Mouse (Mus musculus): ENCODE results near the gene Setd1b. TPM values are rescaled to one million over a fixed set of nuclear protein-coding genes. Genes with fewer than 3 reads are reported as not detected.

Gene Setd1b
- polyA plus RNA-seq, 1 experiment from 2014 or later = 5.4 TPM

GRCm38 (mm10) chr5:123159866-123160265 lies 17.9 kb downstream of the Setd1b start:
- no peaks in the 10 kb centered on the region for H3K27me3 ChIP-seq (replicated peaks; ENCODE audit: control insufficient read depth, insufficient read depth, low read length)
- no peak overlapping the region for H3K9ac ChIP-seq (ENCODE audit: low read depth, low read length)
- no peak overlapping the region for H3K4me2 ChIP-seq (replicated peaks; ENCODE audit: low read depth)
- TF ChIP-seq CTCF (IDR thresholded peaks at IDR 0.05; ENCODE audit: low read depth) = no peak
- no peak overlapping the region for H3K27ac ChIP-seq (ENCODE audit: low read depth, low read length)
- WGBS = 92% methylated on average over 12 of the region's 15 CpGs
- no peaks in the 10 kb centered on the region for H3K4me1 ChIP-seq (replicated peaks; ENCODE audit: control insufficient read depth, insufficient read depth, low read length)
- H3K9me3 ChIP-seq (ENCODE audit: control insufficient read depth) = no peaks in the 10 kb centered on the region
- ATAC-seq = no peak
- H3K4me3 ChIP-seq (ENCODE audit: low read depth, low read length) = no peak overlapping the region
- H3K36me3 ChIP-seq (ENCODE audit: control insufficient read depth, insufficient read depth) = peaks cover 82% of the 10 kb centered on the region

DNA sequence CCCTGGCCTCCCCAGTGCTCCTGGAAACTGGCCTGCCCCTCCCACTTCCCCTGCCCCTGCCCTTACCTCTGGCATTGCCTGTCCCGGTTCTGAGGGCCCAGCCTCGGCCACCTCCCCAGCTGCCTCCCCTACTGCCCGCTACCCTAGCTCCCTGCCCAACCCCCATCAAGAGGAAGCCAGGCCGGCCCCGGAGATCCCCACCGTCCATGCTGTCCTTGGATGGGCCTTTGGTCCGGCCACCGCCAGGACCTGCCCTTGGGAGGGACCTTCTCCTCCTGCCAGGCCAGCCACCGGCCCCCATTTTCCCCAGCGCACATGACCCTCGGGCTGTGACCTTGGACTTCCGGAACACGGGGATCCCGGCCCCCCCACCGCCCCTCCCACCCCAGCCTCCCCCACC lies 18.3 kb downstream of the Setd1b start:
- WGBS = 88% methylated on average over 15 of the region's 15 CpGs
- ATAC-seq = no peak

GRCm38 (mm10) chr5:123162942-123163341 lies 20.9 kb downstream of the Setd1b start:
- Histone ChIP-seq H3K27ac (ENCODE audit: low read depth, low read length) (no peak overlapping the region), H3K9ac (ENCODE audit: low read depth, low read length) (no peak overlapping the region), H3K9me3 (ENCODE audit: control insufficient read depth) (no peaks in the 10 kb centered on the region), H3K4me3 (ENCODE audit: low read depth, low read length) (no peak overlapping the region), H3K36me3 (ENCODE audit: control insufficient read depth, insufficient read depth) (peaks cover 82% of the 10 kb centered on the region), H3K4me2 (replicated peaks; ENCODE audit: low read depth) (no peak overlapping the region), H3K27me3 (replicated peaks; ENCODE audit: control insufficient read depth, insufficient read depth, low read length) (no peaks in the 10 kb centered on the region), H3K4me1 (replicated peaks; ENCODE audit: control insufficient read depth, insufficient read depth, low read length) (no peaks in the 10 kb centered on the region)
- WGBS = 83% methylated on average over 9 of the region's 9 CpGs
- TF ChIP-seq CTCF (IDR thresholded peaks at IDR 0.05; ENCODE audit: low read depth) = no peak
- ATAC-seq = peak; percentile 20; the same call in 1 of the 2 replicates

More for the DNA sequence above, 18.3 kb downstream of the Setd1b start:
- no peak overlapping the region for H3K4me3 ChIP-seq (ENCODE audit: low read depth, low read length)
- no peaks in the 10 kb centered on the region for H3K27me3 ChIP-seq (replicated peaks; ENCODE audit: control insufficient read depth, insufficient read depth, low read length)
- H3K4me1 ChIP-seq (replicated peaks; ENCODE audit: control insufficient read depth, insufficient read depth, low read length) = no peaks in the 10 kb centered on the region
- TF ChIP-seq CTCF (IDR thresholded peaks at IDR 0.05; ENCODE audit: low read depth) = no peak
- no peak overlapping the region for H3K4me2 ChIP-seq (replicated peaks; ENCODE audit: low read depth)
- peaks cover 82% of the 10 kb centered on the region for H3K36me3 ChIP-seq (ENCODE audit: control insufficient read depth, insufficient read depth)
- no peak overlapping the region for H3K9ac ChIP-seq (ENCODE audit: low read depth, low read length)
- no peak overlapping the region for H3K27ac ChIP-seq (ENCODE audit: low read depth, low read length)
- H3K9me3 ChIP-seq (ENCODE audit: control insufficient read depth) = no peaks in the 10 kb centered on the region

GRCm38 (mm10) chr5:123166437-123166836 lies 24.4 kb downstream of the Setd1b start:
- no peaks in the 10 kb centered on the region for H3K27me3 ChIP-seq (replicated peaks; ENCODE audit: control insufficient read depth, insufficient read depth, low read length)
- WGBS = 69% methylated on average over 10 of the region's 10 CpGs
- TF ChIP-seq CTCF (IDR thresholded peaks at IDR 0.05; ENCODE audit: low read depth) = no peak
- peaks cover 47% of the 10 kb centered on the region for H3K36me3 ChIP-seq (ENCODE audit: control insufficient read depth, insufficient read depth)
- H3K9me3 ChIP-seq (ENCODE audit: control insufficient read depth) = no peaks in the 10 kb centered on the region
- H3K4me1 ChIP-seq (replicated peaks; ENCODE audit: control insufficient read depth, insufficient read depth, low read length) = no peaks in the 10 kb centered on the region
- H3K4me2 ChIP-seq (replicated peaks; ENCODE audit: low read depth) = no peak overlapping the region
- H3K27ac ChIP-seq (ENCODE audit: low read depth, low read length) = no peak overlapping the region
- no peak for ATAC-seq
- no peak overlapping the region for H3K4me3 ChIP-seq (ENCODE audit: low read depth, low read length)
- H3K9ac ChIP-seq (ENCODE audit: low read depth, low read length) = no peak overlapping the region

- ATAC-seq = no peak
- no peaks in the 10 kb centered on the region for H3K4me1 ChIP-seq (replicated peaks; ENCODE audit: control insufficient read depth, insufficient read depth, low read length)
- no peaks in the 10 kb centered on the region for H3K9me3 ChIP-seq (ENCODE audit: control insufficient read depth)
- H3K27me3 ChIP-seq (replicated peaks; ENCODE audit: control insufficient read depth, insufficient read depth, low read length) = no peaks in the 10 kb centered on the region
- no peak overlapping the region for H3K4me3 ChIP-seq (ENCODE audit: low read depth, low read length)
- no peak overlapping the region for H3K27ac ChIP-seq (ENCODE audit: low read depth, low read length)
- H3K9ac ChIP-seq (ENCODE audit: low read depth, low read length) = no peak overlapping the region
- 74% methylated on average over 5 of the region's 5 CpGs for WGBS
- H3K4me2 ChIP-seq (replicated peaks; ENCODE audit: low read depth) = no peak overlapping the region
- no peak for TF ChIP-seq CTCF (IDR thresholded peaks at IDR 0.05; ENCODE audit: low read depth)
- peaks cover 36% of the 10 kb centered on the region for H3K36me3 ChIP-seq (ENCODE audit: control insufficient read depth, insufficient read depth)
These were observed 25.6 kb downstream of the Setd1b start for GRCm38 (mm10) chr5:123167591-123167990.

DNA sequence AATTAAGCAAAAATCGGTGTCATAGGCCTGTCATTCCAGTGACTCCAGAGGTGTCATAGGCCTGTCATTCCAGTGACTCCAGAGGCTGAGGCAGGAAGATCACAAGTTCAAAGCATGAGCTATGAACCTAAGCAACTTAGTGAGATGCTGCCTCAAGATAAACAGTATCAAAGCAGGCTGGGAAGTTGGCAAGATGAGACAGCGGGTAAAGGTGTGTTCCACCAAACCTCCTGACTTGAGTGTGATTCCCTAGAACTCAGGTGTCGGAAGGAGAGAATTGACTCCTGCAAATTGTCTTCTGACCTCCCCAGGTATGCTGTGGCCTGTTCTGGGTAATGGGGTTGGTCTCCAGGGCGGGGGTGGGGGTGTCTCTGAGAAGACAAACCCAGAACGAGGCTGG lies 27.3 kb downstream of the Setd1b start, which contains the start of gene Psmd9:
Gene Psmd9, plus strand, starts transcription at position 130 of the 400 bp plus-strand sequence.
- TF ChIP-seq CTCF (IDR thresholded peaks at IDR 0.05; ENCODE audit: low read depth) = no peak
- no peak within 1 kb of the TSS for H3K9ac ChIP-seq (ENCODE audit: low read depth, low read length)
- no peak within 1 kb of the TSS for H3K27ac ChIP-seq (ENCODE audit: low read depth, low read length)
- no peaks in the 10 kb centered on the region for H3K27me3 ChIP-seq (replicated peaks; ENCODE audit: control insufficient read depth, insufficient read depth, low read length)
- H3K4me3 ChIP-seq (ENCODE audit: low read depth, low read length) = no peak within 1 kb of the TSS
- H3K36me3 ChIP-seq (ENCODE audit: control insufficient read depth, insufficient read depth) = peaks cover 20% of the 10 kb centered on the region
- no peaks in the 10 kb centered on the region for H3K4me1 ChIP-seq (replicated peaks; ENCODE audit: control insufficient read depth, insufficient read depth, low read length)
- no peak for ATAC-seq
- no peak within 1 kb of the TSS for H3K4me2 ChIP-seq (replicated peaks; ENCODE audit: low read depth)
- H3K9me3 ChIP-seq (ENCODE audit: control insufficient read depth) = no peaks in the 10 kb centered on the region
- 81% methylated on average over 5 of the region's 5 CpGs for WGBS

- no peaks in the 10 kb centered on the region; the same call in 1 of the 2 replicates for H3K27me3 ChIP-seq (replicated peaks; ENCODE audit: control insufficient read depth, insufficient read depth, low read length)
- H3K36me3 ChIP-seq (ENCODE audit: control insufficient read depth, insufficient read depth) = peaks cover 15% of the 10 kb centered on the region
These were observed 28.4 kb downstream of the Setd1b start for GRCm38 (mm10) chr5:123170365-123170764.

More at GRCm38 (mm10) chr5:123170365-123170764, 28.4 kb downstream of the Setd1b start:
- ATAC-seq = no peak
- Histone ChIP-seq H3K4me2 (replicated peaks; ENCODE audit: low read depth) (no peak overlapping the region), H3K9ac (ENCODE audit: low read depth, low read length) (no peak overlapping the region), H3K4me3 (ENCODE audit: low read depth, low read length) (no peak overlapping the region), H3K4me1 (replicated peaks; ENCODE audit: control insufficient read depth, insufficient read depth, low read length) (no peaks in the 10 kb centered on the region), H3K27ac (ENCODE audit: low read depth, low read length) (no peak overlapping the region), H3K9me3 (ENCODE audit: control insufficient read depth) (no peaks in the 10 kb centered on the region)
- 83% methylated on average over 9 of the region's 9 CpGs for WGBS
- no peak for TF ChIP-seq CTCF (IDR thresholded peaks at IDR 0.05; ENCODE audit: low read depth)
